ENCODE assay signal across 12 mouse cellular contexts in genomic region chr9:80333998-80334605, GRCm38 (mm10).
DNase-seq lines count a peak whose midpoint lies in the region; ATAC-seq and TF ChIP-seq lines count a peak whose summit lies in the region.
"Had no signal": no experiment of that assay in that cellular context is flagged by ENCODE, and none has a peak within 500 bp of the region (broad histone marks: within the 10 kb centered on the region; RNA-seq: fewer than 3 reads in every experiment).

No protein-coding gene starts in this region.

- no peaks in the 10 kb centered on the region for H3K4me1 ChIP-seq in lung, embryonic 16.5 days (replicated peaks; ENCODE audit: control insufficient read depth, insufficient read depth, low read length)
- H3K4me1 ChIP-seq in kidney, embryonic 15.5 days: peaks cover 7% of the 10 kb centered on the region
- H3K4me1 ChIP-seq in stomach, embryonic 16.5 days (ENCODE audit: control insufficient read depth, insufficient read depth, low read length): no peaks in the 10 kb centered on the region
- no peaks in the 10 kb centered on the region for H3K4me1 ChIP-seq in liver, embryonic 12.5 days
- H3K4me1 ChIP-seq: heart, embryonic 15.5 days; stomach, embryonic 15.5 days had no signal

- H3K9me3 ChIP-seq in lung, embryonic 16.5 days (ENCODE audit: control insufficient read depth, low read length): no peaks in the 10 kb centered on the region
- no peaks in the 10 kb centered on the region for H3K9me3 ChIP-seq in kidney, embryonic 15.5 days (replicated peaks)
- no peaks in the 10 kb centered on the region for H3K9me3 ChIP-seq in stomach, embryonic 16.5 days (replicated peaks; ENCODE audit: control insufficient read depth, low read length)
- no peaks in the 10 kb centered on the region for H3K9me3 ChIP-seq in liver, embryonic 12.5 days (replicated peaks)
- H3K9me3 ChIP-seq: heart, embryonic 15.5 days; neural tube, embryonic 12.5 days; stomach, embryonic 15.5 days had no signal

- intact Hi-C loops in gastrocnemius, adult 2 months (cut with DNase I): no loop called here

- peak overlapping the region; percentile 31 for H3K4me2 ChIP-seq in lung, embryonic 16.5 days (ENCODE audit: low read depth, low read length)
- peak overlapping the region; percentile 25 for H3K4me2 ChIP-seq in kidney, embryonic 15.5 days
- peak overlapping the region; percentile 27; the same call in 1 of the 2 replicates for H3K4me2 ChIP-seq in stomach, embryonic 16.5 days (ENCODE audit: low read depth, low read length)
- H3K4me2 ChIP-seq in liver, embryonic 12.5 days: no peak overlapping the region
- H3K4me2 ChIP-seq: heart, embryonic 15.5 days; neural tube, embryonic 12.5 days; stomach, embryonic 15.5 days had no signal

- no peak for ATAC-seq in lung, embryonic 16.5 days (ENCODE audit: low read depth)
- ATAC-seq in kidney, embryonic 15.5 days (replicated peaks; ENCODE audit: low FRiP score): no peak
- no peak for ATAC-seq in stomach, embryonic 16.5 days (ENCODE audit: insufficient read depth, low FRiP score)
- no peak for ATAC-seq in liver, embryonic 12.5 days

- peak overlapping the region; percentile 57 for H3K4me3 ChIP-seq in gastrocnemius, adult 2 months
- H3K4me3 ChIP-seq in lung, embryonic 16.5 days (ENCODE audit: low read length): peak overlapping the region; percentile 14; the same call in 1 of the 2 replicates
- no peak overlapping the region for H3K4me3 ChIP-seq in kidney, embryonic 15.5 days (replicated peaks)
- no peak overlapping the region; the same call in 1 of the 2 replicates for H3K4me3 ChIP-seq in stomach, embryonic 16.5 days (replicated peaks; ENCODE audit: low read length)
- no peak overlapping the region for H3K4me3 ChIP-seq in liver, embryonic 12.5 days
- H3K4me3 ChIP-seq: heart, embryonic 15.5 days; neural tube, embryonic 12.5 days; stomach, embryonic 15.5 days had no signal

- no peaks in the 10 kb centered on the region for H3K36me3 ChIP-seq in lung, embryonic 16.5 days (ENCODE audit: control insufficient read depth, insufficient read depth, low read length)
- H3K36me3 ChIP-seq in kidney, embryonic 15.5 days: no peaks in the 10 kb centered on the region
- no peaks in the 10 kb centered on the region for H3K36me3 ChIP-seq in stomach, embryonic 16.5 days (ENCODE audit: control insufficient read depth, insufficient read depth, low read length)
- no peaks in the 10 kb centered on the region for H3K36me3 ChIP-seq in liver, embryonic 12.5 days
- H3K36me3 ChIP-seq: heart, embryonic 15.5 days; neural tube, embryonic 12.5 days; stomach, embryonic 15.5 days had no signal

- TF ChIP-seq CTCF in gastrocnemius, adult 2 months (IDR thresholded peaks at IDR 0.05): no peak

- WGBS in lung, embryonic 16.5 days: 47% methylated on average over 14 of the region's 14 CpGs
- 58% methylated on average over 14 of the region's 14 CpGs for WGBS in kidney, embryonic 15.5 days
- 54% methylated on average over 14 of the region's 14 CpGs for WGBS in stomach, embryonic 16.5 days
- WGBS in liver, embryonic 12.5 days (ENCODE audit: insufficient replicate concordance): 74% methylated on average over 14 of the region's 14 CpGs

- no peak overlapping the region for H3K27ac ChIP-seq in gastrocnemius, adult 2 months
- H3K27ac ChIP-seq in lung, embryonic 16.5 days (ENCODE audit: low read length): no peak overlapping the region
- H3K27ac ChIP-seq in kidney, embryonic 15.5 days: no peak overlapping the region
- no peak overlapping the region for H3K27ac ChIP-seq in stomach, embryonic 16.5 days (ENCODE audit: low read length)
- H3K27ac ChIP-seq in liver, embryonic 12.5 days: no peak overlapping the region
- H3K27ac ChIP-seq: heart, embryonic 15.5 days; neural tube, embryonic 12.5 days; stomach, embryonic 15.5 days had no signal

- no peak overlapping the region for H3K9ac ChIP-seq in lung, embryonic 16.5 days (ENCODE audit: low read length)
- H3K9ac ChIP-seq in kidney, embryonic 15.5 days: no peak overlapping the region
- H3K9ac ChIP-seq in stomach, embryonic 16.5 days (ENCODE audit: low read length): no peak overlapping the region
- H3K9ac ChIP-seq in liver, embryonic 12.5 days: no peak overlapping the region
- H3K9ac ChIP-seq: heart, embryonic 15.5 days; neural tube, embryonic 12.5 days; stomach, embryonic 15.5 days had no signal

- no peak for DNase-seq in gastrocnemius, adult 2 months
- DNase-seq in gastrocnemius, adult 18-20 months (ENCODE audit: low spot score): no peak
- no peak for DNase-seq in lung, postnatal 36 days
- DNase-seq in B cell, adult 2 months: no peak
- DNase-seq: right cerebral cortex, postnatal 14 days had no signal

- H3K27me3 ChIP-seq in lung, embryonic 16.5 days (ENCODE audit: control insufficient read depth, insufficient read depth, low read depth, low read length): no peaks in the 10 kb centered on the region
- H3K27me3 ChIP-seq in kidney, embryonic 15.5 days: peaks cover 8% of the 10 kb centered on the region; the same call in 1 of the 2 replicates
- H3K27me3 ChIP-seq in stomach, embryonic 16.5 days (ENCODE audit: control insufficient read depth, insufficient read depth, low read length): no peaks in the 10 kb centered on the region
- no peaks in the 10 kb centered on the region for H3K27me3 ChIP-seq in liver, embryonic 12.5 days (replicated peaks)
- H3K27me3 ChIP-seq: heart, embryonic 15.5 days; neural tube, embryonic 12.5 days; stomach, embryonic 15.5 days had no signal

Comparison
In these comparisons a context has a peak if more than half of its experiments do, and no peak if none do; other contexts are left out.
1. H3K4me3 ChIP-seq: peak in gastrocnemius, adult 2 months (single experiment) and lung, embryonic 16.5 days (single experiment); none in kidney, embryonic 15.5 days (single experiment), stomach, embryonic 16.5 days (single experiment) and liver, embryonic 12.5 days (single experiment).